Mouse (Mus musculus): ENCODE results near the gene Psmd1. TPM values are rescaled to one million over a fixed set of nuclear protein-coding genes. Genes with fewer than 3 reads are reported as not detected.

Psmd1 gene
- total RNA-seq, 1 experiment from 2014 or later = 124 TPM

DNA sequence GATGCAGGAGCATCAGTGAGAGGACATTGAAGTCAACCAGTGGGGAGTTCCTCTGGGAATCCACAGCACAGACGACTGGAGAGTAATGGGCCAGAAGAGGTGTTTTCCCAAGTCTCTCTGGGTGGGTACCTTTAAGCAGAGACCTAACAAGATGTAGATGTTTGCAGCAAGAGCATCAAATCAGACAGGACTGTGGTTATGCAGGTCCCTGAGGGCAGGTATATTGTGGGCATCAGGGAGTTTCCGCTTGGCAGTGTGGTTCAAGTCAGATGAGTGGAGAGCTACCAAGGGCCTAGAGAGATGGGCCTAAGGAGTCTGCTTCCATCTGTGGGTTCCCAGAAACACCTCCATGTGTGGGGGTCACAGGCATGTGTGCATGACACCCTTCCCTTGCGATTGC, 91.9 kb downstream of the Psmd1 start:
- DNase-seq = no peak

DNA sequence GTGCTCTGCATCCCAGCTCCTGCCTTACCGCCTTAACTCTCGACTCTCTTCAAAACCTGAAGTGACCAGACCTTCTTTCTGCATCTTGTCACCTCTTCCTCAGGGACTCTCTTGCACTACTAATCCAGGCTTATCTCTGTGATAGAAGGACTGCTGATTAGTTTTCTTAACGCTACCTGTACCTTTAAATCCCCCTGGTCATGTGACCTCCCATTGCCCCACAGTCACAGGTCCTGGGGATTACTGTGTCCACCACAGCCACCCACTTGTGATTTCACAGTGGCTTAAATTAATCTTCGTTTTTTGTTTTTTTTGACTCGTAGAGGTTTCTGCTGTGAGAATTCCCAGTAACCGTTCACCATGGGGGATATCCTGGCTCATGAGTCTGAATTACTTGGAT, 92.4 kb downstream of the Psmd1 start:
- DNase-seq = no peak

DNA sequence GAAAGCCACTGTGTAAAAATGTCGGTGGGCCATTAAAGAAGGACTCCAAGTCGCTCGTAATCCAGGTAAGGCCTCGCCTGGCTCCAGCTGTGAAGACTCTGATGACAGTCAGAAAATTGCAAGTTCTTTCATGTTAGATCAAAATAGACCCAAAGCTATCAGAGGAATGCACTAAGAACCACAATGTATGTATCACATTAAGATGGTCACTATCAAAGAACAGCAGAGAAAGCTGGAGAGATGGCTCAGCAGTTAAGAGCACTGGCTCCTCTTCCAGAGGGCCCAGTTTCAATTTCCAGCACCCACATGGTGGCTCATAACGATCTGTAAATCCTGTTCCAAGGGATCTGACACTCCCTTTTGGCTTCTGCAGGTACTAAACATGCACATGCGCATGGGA, 95.9 kb downstream of the Psmd1 start:
- DNase-seq = no peak

DNA sequence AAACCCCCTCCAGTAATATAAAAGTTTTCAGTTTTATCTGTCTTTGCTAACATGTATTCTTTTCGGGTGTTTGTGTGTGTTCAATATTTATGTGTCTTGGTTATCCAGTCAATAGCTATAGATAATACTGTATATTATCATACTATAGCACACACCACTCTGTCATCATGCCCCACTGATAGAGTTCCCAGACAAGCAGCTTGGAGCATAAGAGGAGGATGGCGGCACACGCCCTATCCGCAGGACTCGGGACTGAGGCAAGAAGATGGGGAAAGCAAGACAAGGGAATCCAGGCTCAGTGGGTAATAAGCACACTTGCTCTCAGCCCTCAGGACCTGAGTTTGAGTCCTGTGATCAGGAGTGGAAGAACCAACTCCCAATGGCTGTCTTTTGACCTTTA, 96.3 kb downstream of the Psmd1 start:
- DNase-seq = no peak

DNA sequence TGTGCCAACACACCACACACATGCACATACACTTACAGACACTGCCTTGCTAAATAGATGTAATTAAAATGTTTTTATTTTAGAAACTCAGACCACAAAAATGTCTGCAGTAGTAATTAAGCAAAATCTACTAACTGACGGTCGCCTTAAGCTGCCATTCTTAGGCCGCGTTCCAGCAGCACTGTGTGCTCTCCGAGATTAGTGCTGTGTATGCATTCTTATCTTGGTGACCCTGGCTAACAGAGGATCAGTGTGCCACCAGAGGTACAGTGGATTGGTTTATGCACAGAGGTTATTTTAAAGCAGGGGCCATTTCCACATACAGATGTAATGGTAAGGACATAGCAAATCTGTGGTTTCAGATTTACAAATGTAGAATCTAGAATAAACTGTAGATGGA, 96.9 kb downstream of the Psmd1 start:
- no peak for DNase-seq

DNA sequence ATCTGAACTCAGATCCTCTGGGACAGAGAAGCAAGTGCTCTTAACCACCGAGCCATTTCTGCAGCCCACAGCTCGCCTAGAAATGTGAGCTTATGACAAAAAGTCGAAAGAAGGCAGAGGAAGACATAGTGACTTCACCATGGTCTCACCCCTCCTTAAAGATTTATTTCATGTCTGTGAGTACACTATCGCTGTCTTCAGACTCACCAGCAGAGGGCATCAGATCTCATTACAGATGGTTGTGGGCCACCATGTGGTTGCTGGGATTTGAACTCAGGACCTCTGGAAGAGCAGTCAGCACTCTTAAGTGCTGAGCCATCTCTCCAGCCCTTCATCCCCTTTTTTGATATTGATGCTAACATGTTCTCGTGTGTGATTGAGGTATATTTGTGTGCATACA, 110.4 kb downstream of the Psmd1 start:
- no peak for DNase-seq

DNA sequence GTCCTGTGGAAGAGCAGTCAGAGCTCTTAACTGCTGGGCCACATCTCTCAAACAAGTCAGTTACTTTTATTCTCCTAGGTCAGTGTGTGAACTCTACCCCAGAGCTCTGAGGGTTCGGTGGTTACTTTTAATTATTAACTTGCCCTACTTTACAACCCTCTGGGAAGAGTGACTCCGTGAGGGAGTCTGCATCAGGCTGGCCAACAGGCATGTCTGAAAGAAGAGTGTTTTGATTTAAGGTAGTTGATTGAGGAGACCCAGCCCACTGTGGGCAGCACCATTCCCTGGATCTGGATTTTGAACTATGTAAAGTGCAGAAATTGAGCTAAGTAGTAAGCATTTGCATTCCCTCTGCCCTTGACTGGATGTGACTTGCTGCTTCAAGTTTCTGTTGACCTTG, 111.9 kb downstream of the Psmd1 start:
- DNase-seq = no peak

DNA sequence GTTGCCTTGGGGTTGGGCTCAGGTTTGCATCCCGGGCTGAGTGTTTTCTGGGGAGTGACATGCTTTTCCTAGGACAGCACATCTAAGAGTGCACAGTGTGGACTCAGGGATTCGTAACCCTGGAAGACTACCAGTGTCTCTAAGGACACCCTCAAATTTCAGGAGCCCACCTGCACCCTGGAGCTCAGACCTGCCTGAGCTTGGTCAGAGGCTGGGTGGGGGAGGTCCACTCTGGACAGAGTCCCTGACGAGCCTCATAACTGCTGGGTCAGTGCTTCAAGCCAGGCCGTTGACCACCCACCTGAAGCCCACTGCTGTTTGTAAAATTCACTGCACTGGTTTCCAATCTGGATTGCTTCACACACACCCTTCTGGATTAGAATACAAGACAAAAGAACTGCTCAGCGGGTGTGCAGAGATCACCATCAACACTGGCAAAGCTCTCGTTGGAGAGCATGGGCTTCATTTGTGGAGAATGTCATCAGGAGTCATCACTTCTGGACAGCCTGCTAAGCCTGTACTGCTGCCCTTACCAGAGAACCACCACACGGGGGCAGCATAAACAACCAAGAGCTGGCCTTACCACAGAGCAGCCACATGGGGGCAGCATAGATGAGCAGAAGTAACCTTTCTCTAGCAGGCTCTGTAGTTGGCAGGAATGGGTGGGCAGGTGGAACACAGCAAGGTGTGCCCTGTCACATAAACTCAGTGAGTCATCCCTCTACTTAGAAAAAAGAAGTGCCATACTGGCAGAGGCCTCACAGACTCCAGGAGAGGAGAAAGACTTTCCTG, 114.5 kb downstream of the Psmd1 start:
- DNase-seq = peak; percentile 81

DNA sequence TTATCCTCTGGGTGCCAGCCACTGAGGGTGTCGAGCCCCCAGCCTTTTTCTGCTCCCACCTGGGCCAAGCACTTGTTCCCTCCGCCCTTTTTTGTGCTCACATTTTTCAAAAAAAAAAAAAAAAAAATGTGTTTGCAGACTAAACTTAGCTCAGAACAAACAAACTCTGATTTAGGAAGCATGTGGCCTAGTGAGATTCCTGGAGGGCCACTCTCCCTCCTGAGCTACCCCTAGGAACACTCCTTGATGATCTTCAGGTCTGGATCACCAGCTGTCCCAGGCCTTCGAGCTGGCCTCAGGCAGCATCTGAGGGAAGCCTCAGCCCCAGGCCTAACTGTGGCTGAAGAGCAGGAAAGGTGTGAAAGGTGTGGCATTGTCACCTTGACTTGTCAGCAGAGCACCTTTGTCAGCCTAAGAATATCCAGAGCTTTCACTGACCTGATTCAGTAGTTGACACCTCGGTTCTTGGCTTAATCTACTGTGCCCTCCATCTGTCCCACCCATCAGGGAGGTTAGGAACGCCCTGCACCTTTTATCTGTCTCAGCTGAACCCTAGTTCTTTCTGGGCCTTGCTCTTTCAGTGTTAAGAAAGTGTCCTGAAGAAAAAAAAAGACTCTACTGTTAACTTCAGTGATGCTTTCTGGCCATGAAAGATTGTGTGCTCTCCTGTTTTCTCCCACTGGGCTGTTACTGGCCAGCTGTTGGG, 118.0 kb downstream of the Psmd1 start:
- DNase-seq = no peak

DNA sequence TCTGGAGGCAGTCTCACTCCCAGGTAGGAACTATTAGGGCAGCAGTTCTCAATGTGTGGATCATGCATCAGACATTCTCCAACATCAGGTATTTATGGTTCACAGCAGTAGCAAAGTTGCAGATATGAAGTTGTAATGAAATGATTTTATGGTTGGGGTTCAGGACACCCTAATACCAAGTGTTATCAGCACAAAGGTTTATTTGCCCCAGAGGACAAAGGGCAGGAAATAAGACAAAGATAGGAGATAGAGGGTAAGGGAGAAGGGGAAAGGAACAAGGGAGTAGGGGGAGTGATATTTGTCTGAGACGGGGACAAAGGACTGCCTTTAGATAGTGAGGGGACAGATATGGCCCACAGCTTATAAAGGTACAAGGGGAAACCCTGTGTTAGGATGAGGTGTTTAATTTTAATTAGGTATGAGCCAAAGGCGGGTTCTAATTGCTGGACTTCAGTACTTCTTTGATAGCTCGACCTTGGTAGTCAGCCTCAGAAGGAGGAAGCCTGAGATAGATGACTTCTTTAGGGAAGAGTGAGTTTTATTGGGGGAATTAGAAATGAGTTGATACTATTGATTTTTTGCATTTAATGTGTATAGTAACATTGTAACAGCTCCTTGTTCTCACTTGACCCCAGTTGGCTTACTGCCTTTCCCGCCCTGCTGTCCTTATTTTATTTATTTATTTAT, 119.5 kb downstream of the Psmd1 start:
- no peak for DNase-seq

DNA sequence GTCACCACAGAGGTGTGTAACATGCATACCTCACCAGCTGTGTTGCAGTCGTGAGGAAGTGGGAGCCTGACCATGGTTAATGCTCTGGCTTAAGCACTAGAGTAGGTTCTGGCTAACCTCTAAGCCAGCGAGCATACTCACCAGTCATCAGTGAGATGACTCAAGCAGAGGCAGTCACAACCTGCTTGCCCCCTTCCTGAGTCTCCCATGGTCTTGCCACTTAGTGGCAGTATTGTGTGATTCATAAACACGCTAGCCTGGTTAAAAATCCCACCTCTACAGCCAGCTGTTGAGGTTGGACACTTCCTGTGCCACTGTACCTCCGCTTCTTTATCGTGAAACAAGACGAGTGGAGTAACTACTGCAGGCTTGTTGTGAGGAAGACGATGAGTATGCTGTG, 122.6 kb downstream of the Psmd1 start:
- no peak for DNase-seq

DNA sequence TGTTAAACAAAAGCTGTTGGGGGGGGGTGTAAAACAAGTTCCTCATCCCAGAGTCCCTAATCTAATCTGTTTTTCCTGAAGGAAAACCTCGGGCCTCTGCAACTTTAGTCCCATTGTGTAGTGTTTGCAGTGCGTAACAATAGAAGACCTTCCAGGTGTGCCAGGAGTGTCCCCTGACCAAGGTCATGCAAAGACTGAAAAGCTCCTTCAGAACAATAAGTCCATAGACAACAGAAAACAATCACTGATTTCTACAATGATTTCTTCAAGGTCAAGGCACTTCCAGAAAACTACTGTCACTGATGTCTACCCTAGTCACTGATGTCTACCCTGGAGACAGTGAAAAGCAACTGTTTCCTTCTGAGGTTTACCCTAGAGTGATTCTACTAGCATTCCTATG, 123.7 kb downstream of the Psmd1 start:
- no peak for DNase-seq

DNA sequence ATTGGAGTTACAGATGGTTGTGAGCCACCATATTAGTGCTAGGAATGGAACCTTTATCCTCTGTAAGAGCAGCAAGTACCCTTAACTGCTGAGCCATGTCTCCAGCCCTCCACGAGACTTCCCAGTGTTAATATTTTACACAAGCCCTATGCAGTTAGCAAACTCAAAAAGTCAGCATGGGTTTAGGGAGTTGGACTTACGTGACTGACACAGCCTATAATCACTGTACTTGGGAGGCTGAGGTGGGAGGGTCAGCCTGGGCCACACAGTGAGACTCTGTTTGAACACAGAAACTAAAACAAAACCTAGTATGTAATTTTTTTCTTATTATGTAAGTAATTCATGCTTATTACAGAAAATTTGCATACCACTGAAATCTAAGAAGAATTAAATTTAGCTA, 124.1 kb downstream of the Psmd1 start:
- no peak for DNase-seq

Other genes starting within 250 kb of the Psmd1 start
- 453 and 521 TPM in 2 replicates for gene Itm2c, start 170.1 kb upstream of the Psmd1 start, total RNA-seq (2021)
- gene 4933407L21Rik, start 135.9 kb upstream of the Psmd1 start, total RNA-seq (2021) = 0.27 TPM in 1 of 2 replicates, not detected in the other
- gene Gpr55, start 103.4 kb upstream of the Psmd1 start, total RNA-seq (2021) = 2.5 and 4.5 TPM in 2 replicates
- gene Spata3, start 47.6 kb upstream of the Psmd1 start, total RNA-seq (2021) = not detected in 2 replicates
- gene 2810459M11Rik, start 18.5 kb upstream of the Psmd1 start, total RNA-seq (2021) = 0.18 and 0.38 TPM in 2 replicates
- 0.21 TPM in 1 of 2 replicates, not detected in the other for gene Htr2b, start 47.6 kb downstream of the Psmd1 start, total RNA-seq (2021)
- 1.5 and 4.6 TPM in 2 replicates for gene Gm21972, start 69.2 kb downstream of the Psmd1 start, total RNA-seq (2021)
- gene Armc9, start 90.4 kb downstream of the Psmd1 start, total RNA-seq (2021) = 12.4 and 13.0 TPM in 2 replicates
- gene B3gnt7, start 238.4 kb downstream of the Psmd1 start, total RNA-seq (2021) = 0.12 TPM in 1 of 2 replicates, not detected in the other

All from adrenal gland, postnatal 25 days (tissue).